Mouse (Mus musculus) lung, postnatal 0 days (tissue): ENCODE results near the gene Lypd9. TPM values are rescaled to one million over a fixed set of nuclear protein-coding genes. Genes with fewer than 3 reads are reported as not detected.

Source experiments
- ATAC-seq: fragments of 200-750 bp; cut with Nextera tagmentation; 2 replicates; pipeline ENCODE4 v1.8.0; 2017; ENCODE audit warnings: moderate library complexity
- DNase-seq: peaks from one replicate; pipeline ENCODE4 v3.0.0-alpha.2; 2016; ENCODE audit warnings: low spot score
- H3K27ac ChIP-seq: fragments of 300-500 bp; sonication (generic); 2 replicates; pipeline ENCODE4 v1.5.1; 2014; ENCODE audit warnings: antibody characterized with exemption, mild to moderate bottlenecking, low read length, mixed read lengths
- H3K27me3 ChIP-seq: fragments of 300-500 bp; sonication (generic); replicated peaks from 2 replicates; pipeline ENCODE4 v1.6.1; 2014; ENCODE audit warnings: low read length, mixed read lengths; ENCODE audit not compliant: insufficient read depth
- H3K36me3 ChIP-seq: fragments of 300-500 bp; sonication (generic); 2 replicates; pipeline ENCODE4 v1.6.1; 2014; ENCODE audit warnings: low read length, mixed read lengths; ENCODE audit not compliant: insufficient read depth
- H3K4me1 ChIP-seq: fragments of 300-500 bp; sonication (generic); 2 replicates; pipeline ENCODE4 v1.6.1; 2014; ENCODE audit warnings: antibody characterized with exemption, low read depth, low read length, mixed read lengths; ENCODE audit not compliant: insufficient read depth
- H3K4me2 ChIP-seq: fragments of 300-500 bp; sonication (generic); replicated peaks from 2 replicates; pipeline ENCODE4 v1.6.1; 2014; ENCODE audit warnings: low read depth, mild to moderate bottlenecking, low read length, moderate library complexity, mixed read lengths
- H3K4me3 ChIP-seq: fragments of 300-500 bp; sonication (generic); 2 replicates; pipeline ENCODE4 v1.5.1; 2014; ENCODE audit warnings: low read depth, low read length
- H3K9ac ChIP-seq: fragments of 300-500 bp; sonication (generic); replicated peaks from 2 replicates; pipeline ENCODE4 v1.6.1; 2014; ENCODE audit warnings: low read depth, mild to moderate bottlenecking
- H3K9me3 ChIP-seq: fragments of 300-500 bp; sonication (generic); 2 replicates; pipeline ENCODE4 v1.6.1; 2016; ENCODE audit warnings: low read length, mixed read lengths
- CTCF ChIP-seq: IDR thresholded peaks from 2 replicates; pipeline ENCODE4 v1.5.1; 2016; ENCODE audit warnings: antibody characterized with exemption, mild to moderate bottlenecking
- EP300 ChIP-seq: IDR thresholded peaks from 2 replicates; pipeline ENCODE4 v1.6.1; 2016; ENCODE audit warnings: antibody characterized with exemption, mild to moderate bottlenecking, control low read depth
- WGBS: fragments of 180-500 bp; shearing (Covaris S2); extraction: QIAGEN DNeasy Blood & Tissue Kit; methylation state at CpG from one replicate; pipeline ENCODE4 v1.1.7; 2014; 5-methylcytosine and 5-hydroxymethylcytosine counted together
- polyA plus RNA-seq: library from polyadenylated mRNA; unstranded; fragments of >200 nt; fragmentation: Nextera tagmentation; extraction: Ambion mirVana; gene quantifications from 2 replicates; pipeline ENCODE4 v1.2.1, GENCODE M21; 2015

The Lypd9 gene
- polyA plus RNA-seq, 1 experiment from 2014 or later = not detected

DNA sequence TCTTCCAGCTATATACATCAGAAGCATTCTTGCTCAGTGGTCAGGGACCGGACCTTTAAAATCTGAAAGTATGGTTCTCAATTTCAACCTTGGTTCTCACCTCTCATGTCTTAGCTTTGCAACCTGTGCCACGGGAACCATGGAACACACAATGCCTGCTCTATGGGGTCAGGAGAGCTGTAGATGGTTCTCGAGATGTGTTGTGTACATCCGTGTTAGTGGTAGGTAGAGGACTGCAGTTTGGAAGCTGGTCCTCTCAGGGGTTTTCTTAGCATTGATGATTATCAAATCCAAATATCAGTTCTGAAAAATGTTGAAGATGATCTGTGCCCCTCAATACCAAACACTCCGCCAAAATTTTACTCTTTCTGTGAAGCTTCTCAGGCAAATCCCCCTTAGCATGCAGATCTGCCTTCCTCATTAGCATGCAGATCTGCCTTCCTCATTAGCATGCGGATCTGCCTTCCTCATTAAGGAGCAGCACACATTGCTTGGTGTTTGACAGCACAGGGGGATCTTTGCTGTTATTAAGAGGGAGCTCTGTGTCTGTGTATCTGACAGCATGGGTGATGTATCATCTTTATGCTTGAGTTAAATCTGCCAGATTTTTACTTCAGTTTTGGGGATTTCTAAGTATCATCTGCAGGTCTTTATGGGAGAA, 52.6 kb downstream of the Lypd9 start:
- Histone ChIP-seq H3K27me3 (no peaks in the 10 kb centered on the region), H3K4me2 (no peak overlapping the region), H3K9ac (no peak overlapping the region), H3K36me3 (no peaks in the 10 kb centered on the region), H3K4me3 (no peak overlapping the region), H3K9me3 (no peaks in the 10 kb centered on the region), H3K27ac (no peak overlapping the region), H3K4me1 (no peaks in the 10 kb centered on the region)
- WGBS = 60% methylated on average over 6 of the region's 6 CpGs
- TF ChIP-seq EP300 = no peak
- no peak for TF ChIP-seq CTCF
- ATAC-seq (no peak), DNase-seq (no peak)

Other genes with a start within 250 kb of the Lypd9 start
- gene 4930438A08Rik, start 178.1 kb downstream of the Lypd9 start, polyA plus RNA-seq = 0.16 and 0.17 TPM in 2 replicates
- gene Zfp692, start 145.9 kb downstream of the Lypd9 start, polyA plus RNA-seq = 5.6 and 7.1 TPM in 2 replicates
- gene Zfp672, start 122.6 kb downstream of the Lypd9 start, polyA plus RNA-seq = 32.0 and 34.7 TPM in 2 replicates
- gene Sh3bp5l, start 122.2 kb downstream of the Lypd9 start, polyA plus RNA-seq = 33.7 and 38.0 TPM in 2 replicates
- not detected in 2 replicates for gene Lypd8, start 73.9 kb downstream of the Lypd9 start, polyA plus RNA-seq
- not detected in 2 replicates for gene 1810065E05Rik, start 31.8 kb downstream of the Lypd9 start, polyA plus RNA-seq
- gene Gm12253, start 20.4 kb downstream of the Lypd9 start, polyA plus RNA-seq = not detected in 2 replicates
- not detected in 2 replicates for gene Olfr30, start 9.3 kb upstream of the Lypd9 start, polyA plus RNA-seq
- gene Olfr332, start 39.6 kb upstream of the Lypd9 start, polyA plus RNA-seq = not detected in 2 replicates
- gene Olfr331, start 49.6 kb upstream of the Lypd9 start, polyA plus RNA-seq = not detected in 2 replicates
- gene Olfr330, start 81.9 kb upstream of the Lypd9 start, polyA plus RNA-seq = not detected in 2 replicates
- gene Olfr329-ps, start 93.5 kb upstream of the Lypd9 start, polyA plus RNA-seq = not detected in 2 replicates
- 0.07 TPM in 1 of 2 replicates, not detected in the other for gene Olfr328, start 102.7 kb upstream of the Lypd9 start, polyA plus RNA-seq
- not detected in 2 replicates for gene Olfr224, start 117.6 kb upstream of the Lypd9 start, polyA plus RNA-seq
- gene Olfr325, start 124.8 kb upstream of the Lypd9 start, polyA plus RNA-seq = not detected in 2 replicates
- gene Olfr324, start 142.2 kb upstream of the Lypd9 start, polyA plus RNA-seq = not detected in 2 replicates
- not detected in 2 replicates for gene 2210407C18Rik, start 163.2 kb upstream of the Lypd9 start, polyA plus RNA-seq
- not detected in 2 replicates for gene Olfr323, start 177.6 kb upstream of the Lypd9 start, polyA plus RNA-seq
- gene Trim58, start 187.5 kb upstream of the Lypd9 start, polyA plus RNA-seq = 0.08 and 0.20 TPM in 2 replicates
- not detected in 2 replicates for gene Olfr322, start 205.9 kb upstream of the Lypd9 start, polyA plus RNA-seq
- gene Olfr320, start 228.2 kb upstream of the Lypd9 start, polyA plus RNA-seq = not detected in 2 replicates
- gene Olfr319, start 246.2 kb upstream of the Lypd9 start, polyA plus RNA-seq = not detected in 2 replicates